Mouse (Mus musculus) limb, embryonic 15.5 days (tissue): ENCODE measurements around the gene Ampd1. TPM values are rescaled to one million over a fixed set of nuclear protein-coding genes. Genes with fewer than 3 reads are reported as not detected.
"Not testable (repeated sequence)": the region's sequence is repeated elsewhere in the genome, so short reads cannot be mapped to it uniquely, and the experiment has no call there.

Source experiments
- ATAC-seq: fragments of 200-750 bp; cut with Nextera tagmentation; 2 replicates; pipeline ENCODE4 v1.8.0; 2017; ENCODE audit warnings: low read depth, moderate TSS enrichment; ENCODE audit not compliant: insufficient number of reproducible peaks, low FRiP score, low TSS enrichment
- H3K27ac ChIP-seq: fragments of 300-500 bp; sonication (generic); 2 replicates; pipeline ENCODE4 v1.5.1; 2015; ENCODE audit warnings: moderate library complexity, mild to moderate bottlenecking, inconsistent platforms
- H3K27me3 ChIP-seq: fragments of 300-500 bp; sonication (generic); 2 replicates; pipeline ENCODE4 v1.6.1; 2015; ENCODE audit warnings: inconsistent platforms
- H3K36me3 ChIP-seq: fragments of 300-500 bp; sonication (generic); 2 replicates; pipeline ENCODE4 v1.6.1; 2015; ENCODE audit warnings: inconsistent platforms
- H3K4me1 ChIP-seq: fragments of 300-500 bp; sonication (generic); 2 replicates; pipeline ENCODE4 v1.6.1; 2015; ENCODE audit warnings: inconsistent platforms
- H3K4me2 ChIP-seq: fragments of 300-500 bp; sonication (generic); 2 replicates; pipeline ENCODE4 v1.6.1; 2015; ENCODE audit warnings: mild to moderate bottlenecking, inconsistent platforms
- H3K4me3 ChIP-seq: fragments of 300-500 bp; sonication (generic); 2 replicates; pipeline ENCODE4 v1.5.1; 2015; ENCODE audit warnings: mild to moderate bottlenecking, inconsistent platforms
- H3K9ac ChIP-seq: fragments of 300-500 bp; sonication (generic); 2 replicates; pipeline ENCODE4 v1.6.1; 2015; ENCODE audit warnings: inconsistent platforms
- H3K9me3 ChIP-seq: fragments of 300-500 bp; sonication (generic); 2 replicates; pipeline ENCODE4 v1.6.1; 2016; ENCODE audit warnings: inconsistent platforms
- WGBS: fragments of 180-500 bp; shearing (Covaris S2); methylation state at CpG from one replicate; pipeline ENCODE4 v1.1.7; 2015; 5-methylcytosine and 5-hydroxymethylcytosine counted together
- polyA plus RNA-seq: library from polyadenylated mRNA; unstranded; fragments of >200 nt; fragmentation: Nextera tagmentation; extraction: Ambion mirVana; gene quantifications from 2 replicates; pipeline ENCODE4 v1.2.1, GENCODE M21; 2015

The Ampd1 gene
- polyA plus RNA-seq, 1 experiment from 2014 or later = 6.2 TPM

DNA sequence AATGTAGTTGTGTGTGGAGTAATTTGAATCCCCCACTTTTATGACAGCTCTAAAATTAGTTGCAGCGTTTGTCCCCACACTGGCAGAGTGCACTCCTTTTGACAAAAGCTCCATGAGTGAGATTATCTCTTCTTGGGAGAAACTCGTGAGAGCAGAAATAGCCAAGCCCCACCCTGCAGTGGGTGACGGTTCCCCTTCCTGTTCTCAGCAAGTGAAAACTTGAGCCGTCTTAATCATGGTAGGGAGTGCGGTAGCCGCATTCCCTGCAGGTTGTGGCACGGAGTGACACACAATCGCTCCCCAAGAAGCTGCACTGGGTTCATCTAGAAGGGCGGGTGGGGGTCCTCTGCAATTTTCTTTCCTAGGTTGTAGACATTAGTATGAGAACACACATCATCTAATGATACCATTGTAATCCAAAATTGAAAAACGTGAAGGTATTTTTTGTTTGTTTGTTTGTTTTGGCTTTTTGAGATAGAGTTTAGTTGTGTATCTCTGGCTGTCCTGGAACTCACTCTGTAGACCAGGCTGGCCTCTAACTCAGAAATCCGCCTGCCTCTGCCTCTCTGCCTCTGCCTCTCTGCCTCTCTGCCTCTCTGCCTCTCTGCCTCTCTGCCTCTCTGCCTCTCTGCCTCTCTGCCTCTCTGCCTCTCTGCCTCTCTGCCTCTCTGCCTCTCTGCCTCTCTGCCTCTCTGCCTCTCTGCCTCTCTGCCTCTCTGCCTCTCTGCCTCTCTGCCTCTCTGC, 66.5 kb downstream of the Ampd1 start:
- H3K9ac ChIP-seq, H3K4me3 ChIP-seq, H3K27me3 ChIP-seq, H3K4me1 ChIP-seq, ATAC-seq, H3K4me2 ChIP-seq, H3K9me3 ChIP-seq: not testable (repeated sequence)
- WGBS = 48% methylated on average over 11 of the region's 11 CpGs
- peak overlapping the region; percentile 70 for H3K27ac ChIP-seq
- H3K36me3 ChIP-seq = peaks cover 16% of the 10 kb centered on the region; the same call in 1 of the 2 replicates

DNA sequence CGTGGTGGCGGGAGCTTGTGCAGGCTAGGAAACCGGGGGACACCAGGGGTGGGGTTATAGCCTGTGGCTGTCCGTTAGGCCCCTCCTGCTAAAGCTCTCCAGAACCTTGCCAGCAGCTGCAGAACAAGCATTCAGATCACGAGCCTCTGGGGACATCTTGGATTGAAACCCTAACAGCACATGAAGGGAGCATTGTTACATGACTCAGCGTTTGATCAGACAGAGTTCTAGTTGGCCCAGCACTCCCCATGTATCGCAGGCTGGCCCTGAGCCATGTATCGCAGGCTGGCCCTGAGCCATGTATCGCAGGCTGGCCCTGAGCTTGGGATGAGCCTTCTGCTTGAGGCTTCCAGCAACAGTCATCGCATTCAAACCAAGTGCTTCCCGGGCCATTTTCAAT, 67.5 kb downstream of the Ampd1 start:
- H3K4me1 ChIP-seq = no peaks in the 10 kb centered on the region
- H3K4me3 ChIP-seq = no peak overlapping the region
- H3K4me2 ChIP-seq = no peak overlapping the region
- ATAC-seq = no peak
- H3K27ac ChIP-seq = no peak overlapping the region
- H3K9me3 ChIP-seq = no peaks in the 10 kb centered on the region
- 67% methylated on average over 11 of the region's 11 CpGs for WGBS
- no peaks in the 10 kb centered on the region for H3K27me3 ChIP-seq
- no peak overlapping the region for H3K9ac ChIP-seq
- peaks cover 16% of the 10 kb centered on the region; the same call in 1 of the 2 replicates for H3K36me3 ChIP-seq

DNA sequence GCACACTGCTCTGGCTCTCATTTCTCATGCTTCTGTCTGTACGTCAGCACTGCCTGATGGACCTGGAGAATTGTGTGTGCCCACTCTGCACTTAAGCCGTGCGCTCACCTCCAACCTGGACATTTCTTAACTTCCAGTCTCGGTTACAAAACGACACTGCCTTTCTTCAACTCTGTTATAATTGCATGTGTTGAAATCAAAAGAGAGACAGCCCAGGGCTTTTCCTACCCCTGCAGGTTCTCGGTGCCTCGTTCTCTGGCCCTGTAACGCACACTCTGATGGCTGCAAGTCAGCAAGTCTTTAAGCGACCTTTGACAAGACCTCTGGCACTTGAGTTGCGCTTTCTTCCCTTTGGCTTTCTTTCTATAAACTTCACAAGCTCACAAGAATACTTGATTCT, 68.6 kb downstream of the Ampd1 start:
- ATAC-seq = no peak
- Histone ChIP-seq H3K4me3 (no peak overlapping the region), H3K9me3 (no peaks in the 10 kb centered on the region), H3K36me3 (peaks cover 19% of the 10 kb centered on the region; the same call in 1 of the 2 replicates), H3K4me2 (no peak overlapping the region), H3K27me3 (no peaks in the 10 kb centered on the region), H3K27ac (no peak overlapping the region), H3K9ac (no peak overlapping the region), H3K4me1 (no peaks in the 10 kb centered on the region)
- WGBS = 79% methylated on average over 10 of the region's 10 CpGs

DNA sequence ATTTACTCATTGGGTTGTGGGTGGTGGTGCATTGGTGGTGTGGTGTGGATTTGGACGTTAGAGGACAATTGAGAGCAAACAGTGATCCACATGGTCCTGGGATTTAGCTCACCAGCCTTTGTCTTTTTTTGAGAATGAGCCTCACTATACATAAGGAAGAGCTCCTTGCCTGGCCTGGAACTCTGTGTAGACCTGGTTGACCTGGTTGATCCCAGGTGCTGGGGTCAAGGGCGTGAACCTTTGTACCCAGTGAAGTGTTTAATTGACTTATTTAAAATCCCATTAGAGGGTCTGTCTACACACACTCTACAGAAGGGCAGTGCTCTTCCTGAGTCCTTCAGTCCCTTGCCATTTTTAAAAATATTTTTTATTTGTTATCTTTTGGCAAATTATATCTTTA, 71.5 kb downstream of the Ampd1 start:
- Histone ChIP-seq H3K36me3 (peaks cover 38% of the 10 kb centered on the region), H3K27ac (no peak overlapping the region), H3K4me1 (no peaks in the 10 kb centered on the region), H3K4me3 (no peak overlapping the region), H3K27me3 (no peaks in the 10 kb centered on the region), H3K9ac (no peak overlapping the region), H3K9me3 (no peaks in the 10 kb centered on the region), H3K4me2 (no peak overlapping the region)
- 88% methylated on average over 2 of the region's 2 CpGs for WGBS
- no peak for ATAC-seq

DNA sequence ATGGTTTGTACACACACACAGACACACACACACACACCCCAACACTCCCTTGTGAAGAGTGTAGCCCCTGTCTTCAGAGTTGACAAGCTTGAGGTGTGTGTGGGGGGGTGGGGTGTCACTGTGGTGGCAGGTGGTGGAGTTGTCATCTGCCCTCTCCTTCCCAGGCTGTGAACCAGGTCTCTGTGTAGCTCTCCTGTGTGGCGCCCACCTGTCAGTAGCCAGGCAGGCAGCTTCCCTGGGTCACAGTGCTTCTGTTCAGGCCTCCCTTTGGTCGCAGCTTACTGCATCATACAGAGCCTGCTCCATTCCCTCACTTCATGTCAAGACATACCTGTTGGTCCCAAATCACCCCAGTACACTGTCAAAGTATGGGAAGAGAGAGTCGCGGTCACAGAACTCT, 72.0 kb downstream of the Ampd1 start:
- ATAC-seq = no peak
- 83% methylated on average over 4 of the region's 4 CpGs for WGBS
- peaks cover 39% of the 10 kb centered on the region for H3K36me3 ChIP-seq
- H3K27me3 ChIP-seq = no peaks in the 10 kb centered on the region
- no peak overlapping the region for H3K9ac ChIP-seq
- H3K9me3 ChIP-seq = no peaks in the 10 kb centered on the region
- no peaks in the 10 kb centered on the region for H3K4me1 ChIP-seq
- H3K27ac ChIP-seq = peak overlapping the region; percentile 12
- H3K4me3 ChIP-seq = no peak overlapping the region
- no peak overlapping the region for H3K4me2 ChIP-seq

DNA sequence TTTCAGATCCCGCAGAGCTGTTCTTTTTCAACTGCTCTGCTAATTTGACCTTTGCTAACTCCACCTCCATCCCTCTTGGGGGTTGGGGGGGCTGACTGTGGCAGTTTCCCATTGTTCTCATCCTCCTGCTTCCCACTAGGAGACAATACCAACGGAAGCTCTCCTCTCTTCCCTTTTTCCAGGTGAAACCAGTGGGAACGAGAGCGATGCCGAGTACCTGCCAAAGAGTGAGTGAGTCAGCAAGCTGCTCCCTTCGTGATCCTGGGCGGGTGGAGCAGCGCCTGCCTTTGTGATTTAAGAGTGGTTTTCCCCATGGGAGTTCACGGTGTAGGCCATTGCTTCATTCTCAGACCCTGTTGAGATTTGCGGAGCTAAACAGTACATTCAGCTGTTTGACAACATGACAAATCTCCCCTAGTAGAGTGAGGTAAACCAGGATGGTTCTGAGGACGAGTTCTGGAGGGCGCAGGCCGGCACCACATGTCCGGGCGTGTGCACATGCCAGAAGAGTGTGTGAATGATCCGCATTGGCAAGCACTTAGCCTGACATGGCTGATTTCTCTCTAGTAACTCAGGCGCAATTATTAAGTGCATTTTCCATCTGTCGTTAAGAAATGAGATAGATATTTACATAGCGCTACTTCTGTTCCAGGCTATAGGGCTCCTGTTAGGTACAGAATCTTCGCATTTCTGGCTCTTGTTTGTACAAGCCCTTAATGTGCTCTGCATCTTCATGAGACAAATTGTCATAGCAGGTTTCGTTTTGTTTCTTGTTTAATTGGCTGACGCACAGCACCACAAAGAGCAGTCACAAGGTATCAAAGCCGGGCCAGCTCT, 72.7 kb downstream of the Ampd1 start:
- Histone ChIP-seq H3K4me2 (no peak overlapping the region), H3K9ac (no peak overlapping the region), H3K27me3 (no peaks in the 10 kb centered on the region), H3K36me3 (peaks cover 33% of the 10 kb centered on the region), H3K9me3 (no peaks in the 10 kb centered on the region), H3K27ac (peak overlapping the region; percentile 38), H3K4me3 (no peak overlapping the region), H3K4me1 (no peaks in the 10 kb centered on the region)
- 60% methylated on average over 23 of the region's 23 CpGs for WGBS
- no peak for ATAC-seq

DNA sequence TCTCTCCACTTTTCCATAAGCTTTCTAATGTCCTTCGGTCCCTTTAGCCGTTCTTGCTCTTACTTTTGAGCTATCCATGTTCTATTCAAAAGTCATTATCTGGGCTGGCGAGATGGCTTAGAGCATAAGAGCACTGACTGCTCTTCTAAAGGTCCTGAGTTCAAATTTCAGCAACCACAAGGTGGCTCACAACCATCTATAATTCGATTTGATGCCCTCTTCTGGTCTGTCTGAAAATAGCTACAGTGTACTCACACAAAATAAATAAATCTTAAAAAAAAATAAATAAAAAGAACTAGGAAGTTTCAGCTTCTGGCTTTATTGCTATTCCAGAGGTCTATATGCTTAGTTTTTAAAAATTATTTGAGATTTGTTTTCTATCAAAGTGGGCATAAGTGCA, 74.0 kb downstream of the Ampd1 start:
- Histone ChIP-seq H3K9me3 (no peaks in the 10 kb centered on the region), H3K9ac (no peak overlapping the region), H3K4me1 (no peaks in the 10 kb centered on the region), H3K27me3 (no peaks in the 10 kb centered on the region), H3K27ac (no peak overlapping the region), H3K4me3 (no peak overlapping the region), H3K4me2 (no peak overlapping the region), H3K36me3 (peaks cover 33% of the 10 kb centered on the region)
- no peak for ATAC-seq
- 85% methylated on average over 4 of the region's 4 CpGs for WGBS

DNA sequence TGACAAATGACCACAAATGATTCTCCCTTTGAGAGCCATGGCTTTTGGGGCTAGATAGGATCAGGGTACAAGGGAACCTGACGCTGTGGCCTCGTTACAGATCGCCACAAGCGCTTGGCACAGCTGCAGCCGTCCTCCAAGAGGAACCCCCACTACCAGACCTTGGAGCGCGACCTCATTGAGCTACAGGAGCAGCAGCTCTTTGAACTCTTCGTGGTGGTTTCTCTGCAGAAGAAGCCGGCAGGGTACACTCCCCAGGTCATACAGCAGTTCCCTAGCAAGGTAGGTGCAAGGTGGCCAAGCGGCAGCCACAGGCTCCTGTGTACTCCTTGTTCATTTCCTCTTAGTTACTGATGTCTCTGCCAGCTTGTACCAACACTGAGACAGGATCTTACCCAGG, 75.1 kb downstream of the Ampd1 start:
- H3K4me1 ChIP-seq = no peaks in the 10 kb centered on the region
- WGBS = 80% methylated on average over 10 of the region's 10 CpGs
- H3K9ac ChIP-seq = no peak overlapping the region
- H3K36me3 ChIP-seq = peaks cover 45% of the 10 kb centered on the region
- no peak overlapping the region for H3K4me3 ChIP-seq
- no peak overlapping the region for H3K27ac ChIP-seq
- no peaks in the 10 kb centered on the region for H3K27me3 ChIP-seq
- H3K4me2 ChIP-seq = no peak overlapping the region
- H3K9me3 ChIP-seq = no peaks in the 10 kb centered on the region
- ATAC-seq = no peak

Other genes with a start within 250 kb of the Ampd1 start
- gene Sycp1, start 137.9 kb upstream of the Ampd1 start, polyA plus RNA-seq = not detected in 2 replicates
- not detected in 2 replicates for gene Nr1h5, start 109.9 kb upstream of the Ampd1 start, polyA plus RNA-seq
- gene Sike1, start 78.3 kb upstream of the Ampd1 start, polyA plus RNA-seq = 65.4 and 68.1 TPM in 2 replicates
- gene Csde1, start 53.6 kb upstream of the Ampd1 start, polyA plus RNA-seq = 312 and 324 TPM in 2 replicates
- gene Nras, start 15.7 kb upstream of the Ampd1 start, polyA plus RNA-seq = 98.0 and 98.1 TPM in 2 replicates
- gene Dennd2c, start 28.6 kb downstream of the Ampd1 start, polyA plus RNA-seq = 16.3 and 16.7 TPM in 2 replicates
- gene Bcas2, start 97.6 kb downstream of the Ampd1 start, polyA plus RNA-seq = 180 and 186 TPM in 2 replicates
- 15.3 and 20.3 TPM in 2 replicates for gene Trim33, start 205.3 kb downstream of the Ampd1 start, polyA plus RNA-seq